ENCODE assay signal across 9 mouse cellular contexts in the genomic region with DNA sequence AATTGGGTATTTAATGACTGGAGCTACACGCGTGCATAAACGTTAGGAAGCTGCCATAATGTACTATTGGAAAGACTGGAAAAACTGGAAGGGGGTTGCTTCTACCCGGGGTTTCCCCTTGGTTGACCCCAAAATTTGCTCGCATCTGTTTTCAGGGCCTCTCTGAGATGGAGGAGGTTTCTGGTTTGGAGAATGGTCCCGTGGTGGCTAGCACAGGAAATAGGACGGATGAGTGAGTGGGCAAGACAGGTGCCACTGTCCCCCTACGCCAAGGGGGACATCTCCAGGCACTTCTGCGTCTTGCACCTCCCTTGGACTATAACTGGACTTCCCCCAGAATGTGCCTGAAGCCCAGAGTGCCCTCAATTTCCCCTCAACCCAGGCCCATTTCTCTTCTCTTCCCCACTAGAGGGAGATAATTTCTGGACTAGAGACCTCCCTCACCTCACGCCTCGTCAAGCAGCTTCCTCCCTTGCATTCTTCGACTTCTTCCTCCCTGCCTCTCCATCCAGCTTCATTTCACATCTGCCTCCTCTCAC. TPM values are rescaled to one million over a fixed set of nuclear protein-coding genes. Genes with fewer than 3 reads are reported as not detected.
DNase-seq lines count a peak whose midpoint lies in the region; ATAC-seq and TF ChIP-seq lines count a peak whose summit lies in the region.
"Had no signal": no experiment of that assay in that cellular context is flagged by ENCODE, and none has a peak within 500 bp of the region (broad histone marks: within the 10 kb centered on the region; RNA-seq: fewer than 3 reads in every experiment).

No protein-coding gene starts in this region.

- peak overlapping the region; percentile 76 for H3K27ac ChIP-seq in testis, adult 2 months (ENCODE audit: control insufficient read depth, insufficient read depth, low read depth, low read length)
- peak overlapping the region; percentile 99 for H3K27ac ChIP-seq in liver, embryonic 11.5 days (ENCODE audit: low read depth, low read length)
- H3K27ac ChIP-seq in stomach, embryonic 15.5 days: peak overlapping the region; percentile 98

- H3K4me2 ChIP-seq in liver, embryonic 11.5 days: peak overlapping the region; percentile 85
- H3K4me2 ChIP-seq in stomach, embryonic 15.5 days: peak overlapping the region; percentile 64

- no peaks in the 10 kb centered on the region for H3K9me3 ChIP-seq in liver, embryonic 11.5 days (ENCODE audit: control insufficient read depth, low read length)
- H3K9me3 ChIP-seq in stomach, embryonic 15.5 days: no peaks in the 10 kb centered on the region

- WGBS in liver, embryonic 11.5 days: 31% methylated on average over 12 of the region's 12 CpGs
- WGBS in stomach, embryonic 15.5 days: 25% methylated on average over 12 of the region's 12 CpGs

- peak; percentile 13; the same call in 1 of the 2 replicates for ATAC-seq in cerebellum, adult (ENCODE audit: insufficient number of reproducible peaks, low FRiP score, low TSS enrichment)
- ATAC-seq in liver, embryonic 11.5 days (replicated peaks; ENCODE audit: low FRiP score): peak; percentile 30
- ATAC-seq in stomach, embryonic 15.5 days (ENCODE audit: insufficient read depth, low FRiP score, low read depth): peak; percentile 1; the same call in 1 of the 2 replicates

- no peaks in the 10 kb centered on the region for H3K36me3 ChIP-seq in testis, adult 2 months (ENCODE audit: control insufficient read depth, insufficient read depth, low read length)
- 0 out of 2 replicates have a peak, but pooled peaks cover 3% of the 10 kb centered on the region for H3K36me3 ChIP-seq in liver, embryonic 11.5 days (ENCODE audit: control insufficient read depth, insufficient read depth, low read length)
- no peaks in the 10 kb centered on the region for H3K36me3 ChIP-seq in stomach, embryonic 15.5 days

- intact Hi-C loops in gastrocnemius, postnatal 36 days (cut with DNase I): no loop called here

- DNase-seq in cerebellum, adult 8-10 months: no peak
- DNase-seq in testis, postnatal 10 days (ENCODE audit: low spot score): no peak
- DNase-seq in liver, embryonic 11.5 days (ENCODE audit: low spot score): no peak
- no peak for DNase-seq in retina, postnatal 1 day
- no peak for DNase-seq in gastrocnemius, postnatal 36 days

- H3K4me3 ChIP-seq in testis, adult 2 months (ENCODE audit: control insufficient read depth, low read depth, low read length): peak overlapping the region; percentile 82
- peak overlapping the region; percentile 74 for H3K4me3 ChIP-seq in liver, embryonic 11.5 days (ENCODE audit: low read depth, low read length)
- H3K4me3 ChIP-seq in stomach, embryonic 15.5 days (replicated peaks): peak overlapping the region; percentile 58

- H3K9ac ChIP-seq in liver, embryonic 11.5 days (ENCODE audit: low read depth, low read length): peak overlapping the region; percentile 98
- peak overlapping the region; percentile 72; the same call in 1 of the 2 replicates for H3K9ac ChIP-seq in stomach, embryonic 15.5 days

- peaks cover 11% of the 10 kb centered on the region for H3K4me1 ChIP-seq in testis, adult 2 months (ENCODE audit: control insufficient read depth, insufficient read depth, low read length)
- H3K4me1 ChIP-seq in liver, embryonic 11.5 days (replicated peaks; ENCODE audit: control insufficient read depth, insufficient read depth, low read length): peaks cover 59% of the 10 kb centered on the region
- peaks cover 26% of the 10 kb centered on the region for H3K4me1 ChIP-seq in stomach, embryonic 15.5 days

- no peaks in the 10 kb centered on the region for H3K27me3 ChIP-seq in testis, adult 2 months (ENCODE audit: control insufficient read depth, insufficient read depth, low read length)
- no peaks in the 10 kb centered on the region for H3K27me3 ChIP-seq in liver, embryonic 11.5 days (replicated peaks; ENCODE audit: control insufficient read depth, insufficient read depth, low read length)
- H3K27me3 ChIP-seq in stomach, embryonic 15.5 days (replicated peaks): no peaks in the 10 kb centered on the region

- no peak for TF ChIP-seq POLR2A in testis, adult 2 months (IDR thresholded peaks at IDR 0.05; ENCODE audit: control insufficient read depth, low read depth, low read length)

- no peak for TF ChIP-seq CTCF in testis, adult 2 months (IDR thresholded peaks at IDR 0.05; ENCODE audit: control insufficient read depth, insufficient read depth, insufficient replicate concordance, low read depth, low read length)

RNA-seq across cellular contexts. Expression of a gene that starts 1.4 kb away (rescaled TPM):
- polyA plus RNA-seq in testis, adult 2 months (2012; rRNA removed): 161 and 174 TPM in 2 replicates
- 19.8 and 21.9 TPM in 2 replicates for polyA plus RNA-seq in liver, embryonic 11.5 days (2014; fragmentation: Nextera tagmentation; extraction: Ambion mirVana)
- 30.8 and 32.9 TPM in 2 replicates for polyA plus RNA-seq in stomach, embryonic 15.5 days (2015; fragmentation: Nextera tagmentation; extraction: Ambion mirVana)
- 10 to 100 TPM in 1 of 2 experiments, 1 to 10 TPM in 1; 9.7 to 12.4 TPM for total RNA-seq in gastrocnemius, postnatal 36 days (2021)

RNA-seq across cellular contexts. Expression of a gene that starts 3.7 kb away (rescaled TPM):
- 2.0 and 2.1 TPM in 2 replicates for polyA plus RNA-seq in testis, adult 2 months (2012; rRNA removed)
- 0.85 TPM in 1 of 2 replicates, not detected in the other for polyA plus RNA-seq in liver, embryonic 11.5 days (2014; fragmentation: Nextera tagmentation; extraction: Ambion mirVana)
- 10.1 and 14.2 TPM in 2 replicates for polyA plus RNA-seq in stomach, embryonic 15.5 days (2015; fragmentation: Nextera tagmentation; extraction: Ambion mirVana)
- 1 to 10 TPM; 1.3 to 1.5 TPM for total RNA-seq in gastrocnemius, postnatal 36 days (2021)

RNA-seq across cellular contexts. Expression of a gene that starts 23.1 kb away (rescaled TPM):
- 0.45 and 0.53 TPM in 2 replicates for polyA plus RNA-seq in testis, adult 2 months (2012; rRNA removed)
- polyA plus RNA-seq in liver, embryonic 11.5 days (2014; fragmentation: Nextera tagmentation; extraction: Ambion mirVana): not detected in 2 replicates
- polyA plus RNA-seq in stomach, embryonic 15.5 days (2015; fragmentation: Nextera tagmentation; extraction: Ambion mirVana): not detected in 2 replicates
- total RNA-seq in gastrocnemius, postnatal 36 days (2021): not detected
- polyA plus RNA-seq: large intestine, adult 2 months had no signal

RNA-seq across cellular contexts. Expression of a gene that starts 34.6 kb away (rescaled TPM):
- 5.6 and 6.6 TPM in 2 replicates for polyA plus RNA-seq in testis, adult 2 months (2012; rRNA removed)
- 50.7 and 61.8 TPM in 2 replicates for polyA plus RNA-seq in liver, embryonic 11.5 days (2014; fragmentation: Nextera tagmentation; extraction: Ambion mirVana)
- 85.7 and 102 TPM in 2 replicates for polyA plus RNA-seq in stomach, embryonic 15.5 days (2015; fragmentation: Nextera tagmentation; extraction: Ambion mirVana)
- 10 to 100 TPM; 13.9 to 18.5 TPM for total RNA-seq in gastrocnemius, postnatal 36 days (2021)
